Mouse (Mus musculus): ENCODE measurements around the gene Gm7138. TPM values are rescaled to one million over a fixed set of nuclear protein-coding genes. Genes with fewer than 3 reads are reported as not detected.
A peak's percentile ranks its signal among the peaks of the same experiment; 100 is the strongest.
"Not testable (repeated sequence)": the region's sequence is repeated elsewhere in the genome, so short reads cannot be mapped to it uniquely, and the experiment has no call there.

Gm7138 gene
- total RNA-seq (2021) = not detected

GRCm38 (mm10) chr10:77776844-77777243, at the start of gene Gm7138:
TSS of gene Gm7138 (minus strand) at chr10:77776944.
- DNase-seq (ENCODE audit: low spot score in 2 of 2); intact Hi-C loops (cut with DNase I): not testable (repeated sequence)

DNA sequence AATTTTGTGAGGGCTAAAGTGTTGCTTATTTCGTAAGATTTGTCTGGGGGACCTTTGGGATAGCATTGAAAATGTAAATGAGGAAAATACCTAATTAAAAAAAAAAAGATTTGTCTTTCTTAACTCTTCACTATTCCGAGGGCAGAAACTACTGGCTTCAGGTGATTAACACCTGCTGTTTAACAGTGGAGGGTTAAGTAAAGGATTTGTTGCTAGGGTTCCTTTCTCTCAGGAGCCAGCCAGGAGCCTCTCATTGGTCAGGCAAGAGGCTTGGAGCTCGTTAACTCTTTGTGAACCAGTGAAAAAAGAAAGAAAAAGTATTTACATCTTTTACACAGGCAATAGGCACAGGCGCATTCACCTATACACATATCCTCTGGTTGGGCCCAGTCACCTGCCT, 42.5 kb upstream of the Gm7138 start:
- no peak for DNase-seq (ENCODE audit: low spot score in 2 of 2)
- intact Hi-C loops (cut with DNase I) = no loop called here

GRCm38 (mm10) chr10:77818523-77818922, 41.8 kb upstream of the Gm7138 start:
- no peak for DNase-seq (ENCODE audit: low spot score in 2 of 2)
- intact Hi-C loops (cut with DNase I) = no loop called here

DNA sequence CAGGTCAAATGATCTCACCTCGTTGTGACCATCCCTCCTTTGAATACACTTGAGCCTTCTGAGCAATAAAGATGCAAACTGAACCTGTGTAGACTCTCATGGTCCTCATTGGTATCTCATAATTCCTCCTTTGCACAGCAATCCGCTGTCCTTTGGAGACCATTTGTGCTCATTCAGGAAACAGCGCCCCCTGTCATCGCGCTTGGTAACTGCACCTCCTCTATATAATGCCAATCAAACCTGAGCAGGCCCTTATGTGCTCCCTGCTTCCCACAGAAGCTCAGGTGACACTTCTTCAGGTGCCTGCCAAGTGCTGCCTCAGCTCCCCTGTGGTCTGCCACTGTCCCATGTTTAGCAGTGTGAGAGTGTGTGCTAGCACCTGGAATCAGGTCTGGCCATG, 38.8 kb upstream of the Gm7138 start:
- no peak for DNase-seq (ENCODE audit: low spot score in 2 of 2)
- intact Hi-C loops (cut with DNase I) = no loop called here

GRCm38 (mm10) chr10:77814382-77814781, 37.6 kb upstream of the Gm7138 start, which contains the start of gene Gm2696:
TSS of gene Gm2696 (plus strand) at chr10:77814682.
- DNase-seq (ENCODE audit: low spot score in 2 of 2) = no peak
- intact Hi-C loops (cut with DNase I) = no loop called here

- DNase-seq (ENCODE audit: low spot score in 2 of 2) = no peak
- intact Hi-C loops (cut with DNase I) = no loop called here
Measured at GRCm38 (mm10) chr10:77811743-77812142, 35.0 kb upstream of the Gm7138 start, which contains the start of gene Gm9507. TSS of gene Gm9507 (minus strand) at chr10:77811843.

- intact Hi-C loops (cut with DNase I) = no loop called here
- no peak for DNase-seq (ENCODE audit: low spot score in 2 of 2)
Measured at GRCm38 (mm10) chr10:77804095-77804494, 27.4 kb upstream of the Gm7138 start.

DNA sequence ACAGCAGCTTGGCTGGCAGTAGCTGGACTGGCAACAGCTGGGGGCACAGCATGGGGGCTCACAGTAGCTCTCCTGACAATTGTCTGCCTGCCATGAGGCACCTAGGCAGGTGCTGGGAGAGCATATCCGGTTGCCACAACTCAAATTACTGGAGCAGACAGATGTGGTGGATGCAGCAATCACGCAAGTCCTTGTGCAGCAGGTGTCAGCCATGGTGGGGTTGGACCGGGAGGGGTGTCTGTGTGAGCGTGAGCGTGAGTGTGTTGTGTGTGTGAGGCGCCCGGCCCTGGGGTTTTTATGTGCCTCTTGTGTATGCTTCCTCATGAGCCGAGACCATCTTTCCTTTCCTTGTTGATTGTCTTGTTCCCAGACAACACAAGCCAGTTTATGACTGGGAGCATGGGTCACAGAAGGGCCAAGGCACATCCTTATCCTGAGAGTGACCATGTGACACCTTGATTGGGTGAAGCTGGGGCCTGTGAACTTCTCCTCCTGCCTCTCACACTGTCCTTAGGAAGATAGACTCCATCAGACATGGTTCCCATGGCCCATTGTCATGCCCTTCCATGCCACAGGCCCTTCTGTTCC, 22.3 kb upstream of the Gm7138 start, which contains the start of gene Gm19668:
TSS of gene Gm19668 (minus strand) at position 213 of the 588 bp plus-strand sequence.
- DNase-seq (ENCODE audit: low spot score in 2 of 2) = no peak
- intact Hi-C loops (cut with DNase I) = no loop called here

- DNase-seq (ENCODE audit: low spot score in 2 of 2); intact Hi-C loops (cut with DNase I): not testable (repeated sequence)
Measured at GRCm38 (mm10) chr10:77798164-77798920, 21.6 kb upstream of the Gm7138 start.

GRCm38 (mm10) chr10:77797677-77798076, 20.9 kb upstream of the Gm7138 start:
- no peak for DNase-seq (ENCODE audit: low spot score in 2 of 2)
- intact Hi-C loops (cut with DNase I) = no loop called here

DNA sequence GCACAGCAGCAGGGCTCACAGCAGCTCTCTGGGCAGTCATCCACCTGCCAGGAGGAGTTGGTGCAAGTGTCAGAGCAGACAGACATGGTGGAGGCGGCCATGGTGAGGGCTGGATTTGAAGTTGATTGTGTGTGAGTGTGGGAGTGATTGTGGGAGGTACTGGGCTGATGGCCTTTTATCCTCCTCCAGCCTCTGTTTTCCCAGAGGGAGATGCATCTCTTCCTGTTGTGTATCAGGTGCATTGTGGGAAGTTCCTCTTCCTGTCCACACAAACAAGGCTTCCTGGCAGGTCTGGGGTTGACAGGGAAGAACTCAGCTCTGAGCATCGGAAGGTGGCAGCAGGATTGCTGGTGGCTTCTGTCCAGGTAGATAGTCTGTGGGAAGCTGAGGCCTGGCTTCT, 18.2 kb upstream of the Gm7138 start, which contains the start of gene Gm9639:
TSS of gene Gm9639 (minus strand) at position 101 of the 400 bp plus-strand sequence.
- no peak for DNase-seq (ENCODE audit: low spot score in 2 of 2)
- intact Hi-C loops (cut with DNase I) = no loop called here

- intact Hi-C loops (cut with DNase I) = no loop called here
- no peak for DNase-seq (ENCODE audit: low spot score in 2 of 2)
Measured at GRCm38 (mm10) chr10:77788621-77789020, 11.9 kb upstream of the Gm7138 start.

DNA sequence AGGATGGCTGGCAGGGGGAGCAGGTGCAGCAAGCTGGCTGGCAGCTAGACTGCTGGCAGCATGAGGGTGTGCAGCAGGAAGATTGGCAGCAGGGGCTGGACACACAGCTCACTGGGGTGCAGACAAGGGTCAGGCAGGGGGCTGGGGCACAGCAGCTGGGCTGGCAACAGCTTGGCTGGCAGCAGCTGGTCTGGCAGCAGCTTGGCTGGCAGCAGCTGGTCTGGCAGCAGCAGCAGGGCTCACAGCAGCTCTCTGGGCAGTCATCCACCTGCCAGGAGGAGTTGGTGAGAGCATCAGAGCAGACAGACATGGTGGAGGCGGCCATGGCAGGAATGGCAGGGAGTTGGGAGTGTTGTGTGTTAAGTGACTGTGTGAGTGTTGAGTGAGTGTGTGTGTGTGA, 11.1 kb upstream of the Gm7138 start, which contains the start of gene Gm7137:
TSS of gene Gm7137 (minus strand) at position 325 of the 400 bp plus-strand sequence.
- intact Hi-C loops (cut with DNase I) = not testable (repeated sequence)
- peak; percentile 23 for DNase-seq (ENCODE audit: low spot score in 2 of 2)

DNA sequence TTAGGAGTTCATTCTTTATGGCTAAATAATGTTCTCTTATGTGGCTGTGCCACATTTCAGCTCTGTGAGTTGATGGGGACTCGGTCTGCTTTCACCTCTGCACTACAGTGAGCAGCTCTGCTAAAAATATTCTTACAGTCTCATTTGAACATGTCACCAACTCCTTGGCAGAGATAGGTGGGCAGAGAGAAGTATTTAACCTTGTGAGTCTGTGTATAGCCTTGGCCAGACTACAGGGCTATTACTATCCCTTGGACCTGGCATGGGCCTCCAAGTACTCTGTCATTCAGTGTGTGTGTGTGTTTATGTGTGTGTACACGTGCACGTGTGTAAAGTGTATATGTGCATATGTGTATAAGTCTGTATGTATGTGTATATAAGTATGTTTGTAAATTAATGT, 6.7 kb upstream of the Gm7138 start:
- intact Hi-C loops (cut with DNase I); DNase-seq (ENCODE audit: low spot score in 2 of 2): not testable (repeated sequence)

DNA sequence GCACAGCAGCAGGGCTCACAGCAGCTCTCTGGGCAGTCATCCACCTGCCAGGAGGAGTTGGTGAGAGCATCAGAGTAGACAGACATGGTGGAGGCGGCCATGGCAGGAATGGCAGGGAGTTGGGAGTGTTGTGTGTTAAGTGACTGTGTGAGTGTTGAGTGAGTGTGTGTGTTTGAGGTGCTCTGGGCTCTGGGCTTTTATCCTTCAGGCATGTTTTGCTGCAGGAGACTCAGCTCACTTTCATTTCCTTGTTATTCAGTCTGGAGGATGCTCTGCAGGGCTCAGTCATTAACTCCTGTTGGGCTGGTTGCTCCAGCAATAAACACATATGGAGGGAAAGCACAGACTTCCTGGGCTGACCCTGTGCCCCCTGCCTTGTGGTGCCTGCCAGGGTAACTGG, 5.7 kb upstream of the Gm7138 start, which contains the start of gene Gm3250:
TSS of gene Gm3250 (minus strand) at position 101 of the 400 bp plus-strand sequence.
- DNase-seq (ENCODE audit: low spot score in 2 of 2); intact Hi-C loops (cut with DNase I): not testable (repeated sequence)

DNA sequence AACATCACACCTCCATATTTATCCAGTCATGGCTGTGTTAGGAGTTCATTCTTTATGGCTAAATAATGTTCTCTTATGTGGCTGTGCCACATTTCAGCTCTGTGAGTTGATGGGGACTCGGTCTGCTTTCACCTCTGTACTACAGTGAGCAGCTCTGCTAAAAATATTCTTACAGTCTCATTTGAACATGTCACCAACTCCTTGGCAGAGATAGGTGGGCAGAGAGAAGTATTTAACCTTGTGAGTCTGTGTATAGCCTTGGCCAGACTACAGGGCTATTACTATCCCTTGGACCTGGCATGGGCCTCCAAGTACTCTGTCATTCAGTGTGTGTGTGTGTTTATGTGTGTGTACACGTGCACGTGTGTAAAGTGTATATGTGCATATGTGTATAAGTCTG, 4.6 kb downstream of the Gm7138 start:
- intact Hi-C loops (cut with DNase I); DNase-seq (ENCODE audit: low spot score in 2 of 2): not testable (repeated sequence)

- DNase-seq (ENCODE audit: low spot score in 2 of 2); intact Hi-C loops (cut with DNase I): not testable (repeated sequence)
Measured at GRCm38 (mm10) chr10:77771225-77771624, 5.5 kb downstream of the Gm7138 start, which contains the start of gene Gm3238. TSS of gene Gm3238 (minus strand) at chr10:77771325.

- intact Hi-C loops (cut with DNase I) = no loop called here
- DNase-seq (ENCODE audit: low spot score in 2 of 2) = no peak
Measured at GRCm38 (mm10) chr10:77769727-77770126, 7.0 kb downstream of the Gm7138 start.

GRCm38 (mm10) chr10:77759582-77759981, 17.2 kb downstream of the Gm7138 start, which contains the start of gene Gm3233:
TSS of gene Gm3233 (minus strand) at chr10:77759682.
- DNase-seq (ENCODE audit: low spot score in 2 of 2); intact Hi-C loops (cut with DNase I): not testable (repeated sequence)

- intact Hi-C loops (cut with DNase I) = no loop called here
Measured at GRCm38 (mm10) chr10:77753448-77753847, 23.3 kb downstream of the Gm7138 start.

More at GRCm38 (mm10) chr10:77753448-77753847, 23.3 kb downstream of the Gm7138 start:
- DNase-seq (ENCODE audit: low spot score in 2 of 2) = no peak
